Mouse (Mus musculus) neural tube, embryonic 14.5 days (tissue): ENCODE measurements around the gene Scel. TPM values are rescaled to one million over a fixed set of nuclear protein-coding genes. Genes with fewer than 3 reads are reported as not detected.
A peak's percentile ranks its signal among the peaks of the same experiment; 100 is the strongest.
"Not testable (repeated sequence)": the region's sequence is repeated elsewhere in the genome, so short reads cannot be mapped to it uniquely, and the experiment has no call there.

Experiments
- ATAC-seq: fragments of 200-750 bp; cut with Nextera tagmentation; 2 replicates; pipeline ENCODE4 v1.8.0; 2017; ENCODE audit warnings: low read depth, mild to moderate bottlenecking, moderate TSS enrichment, moderate library complexity
- H3K27ac ChIP-seq: fragments of 300-500 bp; sonication (generic); 2 replicates; pipeline ENCODE4 v1.5.1; 2014; ENCODE audit warnings: low read depth, mild to moderate bottlenecking, control low read depth, low read length, moderate library complexity, mixed read lengths
- H3K27me3 ChIP-seq: fragments of 300-500 bp; sonication (generic); 2 replicates; pipeline ENCODE4 v1.6.1; 2014; ENCODE audit warnings: low read length; ENCODE audit not compliant: control insufficient read depth, insufficient read depth
- H3K36me3 ChIP-seq: fragments of 300-500 bp; sonication (generic); 2 replicates; pipeline ENCODE4 v1.6.1; 2014; ENCODE audit warnings: low read length, mixed read lengths; ENCODE audit not compliant: control insufficient read depth, insufficient read depth
- H3K4me1 ChIP-seq: fragments of 300-500 bp; sonication (generic); 2 replicates; pipeline ENCODE4 v1.6.1; 2014; ENCODE audit warnings: low read length; ENCODE audit not compliant: control insufficient read depth, insufficient read depth
- H3K4me2 ChIP-seq: fragments of 300-500 bp; sonication (generic); 2 replicates; pipeline ENCODE4 v1.6.1; 2014; ENCODE audit warnings: mild to moderate bottlenecking, low read depth, low read length, control low read depth
- H3K4me3 ChIP-seq: fragments of 300-500 bp; sonication (generic); 2 replicates; pipeline ENCODE4 v1.5.1; 2014; ENCODE audit warnings: low read depth, low read length, control low read depth, mixed read lengths
- H3K9ac ChIP-seq: fragments of 300-500 bp; sonication (generic); replicated peaks from 2 replicates; pipeline ENCODE4 v1.6.1; 2014; ENCODE audit warnings: low read depth, mild to moderate bottlenecking, control low read depth, low read length, mixed read lengths
- H3K9me3 ChIP-seq: fragments of 300-500 bp; sonication (generic); 2 replicates; pipeline ENCODE4 v1.6.1; 2016; ENCODE audit warnings: low read length; ENCODE audit not compliant: control insufficient read depth
- WGBS: fragments of 180-500 bp; shearing (Covaris S2); extraction: QIAGEN DNeasy Blood & Tissue Kit; methylation state at CpG from one replicate; pipeline ENCODE4 v1.1.7; 2014; 5-methylcytosine and 5-hydroxymethylcytosine counted together
- polyA plus RNA-seq: library from polyadenylated mRNA; unstranded; fragments of >200 nt; fragmentation: Nextera tagmentation; extraction: Ambion mirVana; gene quantifications from 2 replicates; pipeline ENCODE4 v1.2.1, GENCODE M21; 2014

Gene Scel
- polyA plus RNA-seq = 0.13 and 0.32 TPM in 2 replicates

DNA sequence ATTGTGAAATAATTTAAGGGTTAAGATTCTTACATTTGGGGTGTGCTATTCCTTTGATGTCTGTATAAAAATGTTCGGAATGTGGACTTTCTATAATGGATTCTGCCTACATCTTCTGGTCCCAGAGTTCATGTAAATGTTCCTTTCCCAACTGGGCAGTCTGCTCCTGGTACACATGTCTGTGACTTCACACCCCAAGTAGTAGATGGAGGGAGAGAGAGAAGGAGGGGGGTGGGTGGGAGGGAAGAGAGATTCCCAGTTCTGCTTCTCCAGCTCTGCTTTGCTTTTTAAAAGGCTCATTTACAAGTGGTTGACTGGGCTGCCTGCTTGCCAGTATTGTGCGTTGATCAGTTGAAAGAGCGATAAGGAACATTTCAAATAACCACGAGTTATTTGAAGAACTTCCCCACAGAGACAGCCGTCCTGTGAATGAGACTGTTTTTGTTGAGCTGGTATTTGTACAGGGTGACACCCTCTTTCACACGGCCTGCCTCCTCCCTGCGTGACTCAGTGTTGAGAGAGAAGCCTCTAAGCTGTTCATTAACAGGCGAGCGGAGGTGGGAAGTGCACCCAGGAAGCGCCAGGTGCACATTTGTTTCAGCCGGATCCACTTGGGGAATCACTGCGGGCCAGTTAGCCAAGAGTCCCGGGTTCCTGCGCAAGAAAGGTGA is at the start of gene Scel:
Scel (plus strand) TSS at position 541 of the 671 bp plus-strand sequence.
- Histone ChIP-seq H3K9ac (no peak within 1 kb of the TSS), H3K4me3 (no peak within 1 kb of the TSS), H3K36me3 (no peaks in the 10 kb centered on the region), H3K9me3 (no peaks in the 10 kb centered on the region), H3K27me3 (no peaks in the 10 kb centered on the region), H3K4me2 (peak within 1 kb of the TSS; percentile 24), H3K27ac (no peak within 1 kb of the TSS), H3K4me1 (0 out of 2 replicates have a peak, but pooled peaks cover 4% of the 10 kb centered on the region)
- no peak for ATAC-seq
- 29% methylated on average over 14 of the region's 14 CpGs for WGBS

DNA sequence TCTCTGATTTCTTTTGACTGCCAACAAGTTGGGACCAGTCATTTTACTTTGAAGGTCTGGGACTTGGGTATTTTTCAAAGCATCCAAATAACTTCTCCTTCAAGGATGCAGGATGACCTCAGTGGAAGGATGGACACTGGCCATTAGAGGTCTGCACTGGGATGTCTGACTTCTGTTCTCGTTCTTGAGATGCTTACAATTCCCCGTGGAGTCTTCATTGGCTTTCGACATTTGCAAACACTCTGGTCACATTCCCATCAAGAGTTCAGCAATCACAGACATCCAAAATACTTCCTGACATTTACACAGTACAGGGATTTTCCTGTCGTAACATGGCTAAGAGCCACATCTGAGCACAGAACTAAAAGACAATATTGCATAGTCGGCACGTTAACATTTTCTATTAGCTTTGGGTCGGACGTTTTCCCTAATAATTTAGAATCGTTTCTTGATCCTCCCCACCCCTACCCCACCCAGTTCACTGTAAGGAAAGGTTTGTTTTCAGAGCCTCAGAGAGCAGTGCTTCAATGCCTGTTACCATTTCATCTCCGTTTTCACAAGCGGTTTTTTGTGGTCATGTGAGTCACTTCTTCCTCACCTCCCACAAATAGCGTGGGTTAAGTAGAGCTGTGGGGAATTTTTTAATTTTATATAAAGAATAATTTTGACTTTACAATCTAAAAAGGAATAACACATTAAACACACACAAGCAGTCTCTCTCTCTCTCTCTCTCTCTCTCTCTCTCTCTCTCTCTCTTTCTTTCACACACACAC is 44.3 kb upstream of the Scel start:
- no peaks in the 10 kb centered on the region for H3K27me3 ChIP-seq
- no peak overlapping the region for H3K27ac ChIP-seq
- H3K9me3 ChIP-seq = no peaks in the 10 kb centered on the region
- no peaks in the 10 kb centered on the region for H3K4me1 ChIP-seq
- WGBS = 88% methylated on average over 12 of the region's 12 CpGs
- H3K36me3 ChIP-seq = no peaks in the 10 kb centered on the region
- no peak overlapping the region for H3K4me3 ChIP-seq
- no peak overlapping the region for H3K9ac ChIP-seq
- no peak for ATAC-seq
- no peak overlapping the region for H3K4me2 ChIP-seq

DNA sequence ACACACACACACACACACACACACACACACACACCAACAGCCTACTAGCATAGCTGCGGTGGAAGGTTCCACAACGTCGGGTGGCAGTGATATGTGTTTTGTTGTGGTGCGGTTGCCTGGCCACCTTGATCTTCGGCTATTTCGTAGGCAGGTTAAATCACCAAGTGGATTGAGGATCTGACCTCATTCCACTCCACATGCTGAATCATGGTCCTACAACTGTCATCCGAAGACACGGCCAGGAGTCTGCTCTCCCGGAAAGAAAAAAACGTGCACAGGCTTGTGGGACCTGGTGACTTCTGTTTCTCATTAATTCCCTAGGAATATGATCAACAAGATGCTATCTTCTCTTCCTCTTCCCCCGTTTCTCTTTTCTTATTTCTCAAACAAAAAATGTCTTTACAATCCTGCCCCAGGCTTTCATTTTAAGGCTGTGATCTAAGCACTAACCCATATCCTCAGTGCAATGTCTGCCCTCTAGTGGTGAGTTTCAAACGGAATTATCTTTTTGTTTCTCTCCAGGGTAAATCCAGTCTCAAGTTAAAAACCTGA is 43.6 kb upstream of the Scel start:
- whole genome bisulfite sequencing = 59% methylated on average over 12 of the region's 12 CpGs

DNA sequence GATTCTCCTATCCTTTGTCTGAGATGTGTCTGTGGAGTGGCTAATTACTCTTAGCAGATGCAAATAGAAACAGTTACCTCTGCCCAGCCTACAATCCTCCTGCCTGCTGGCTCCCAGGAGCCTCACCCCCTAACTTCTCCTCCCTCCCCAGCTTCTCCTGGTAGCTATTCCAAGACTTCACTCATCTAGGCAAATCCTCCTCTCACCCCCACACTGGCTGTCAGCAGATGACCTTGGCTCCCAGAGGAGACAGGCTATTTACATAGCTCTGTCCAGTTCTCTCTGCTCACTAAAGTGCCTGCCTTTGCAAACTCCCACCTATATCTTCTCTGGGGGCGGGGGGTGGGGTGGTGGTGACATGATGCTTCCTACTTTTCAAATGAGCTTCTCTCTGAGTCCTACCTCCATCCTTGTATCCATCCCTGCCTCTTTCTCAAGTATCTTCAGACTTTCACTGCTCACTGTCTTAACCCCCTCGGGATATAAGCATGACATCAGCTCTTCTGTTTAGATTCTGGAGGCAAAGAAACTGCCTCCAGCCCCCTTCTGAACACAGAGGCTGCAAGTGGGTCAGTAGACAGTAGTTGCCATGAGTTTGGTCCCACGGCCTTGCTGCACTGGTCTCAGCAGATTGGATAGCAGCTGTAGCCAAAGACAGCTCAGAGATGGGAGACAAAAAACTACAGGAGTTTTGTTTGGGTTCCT is 41.9 kb upstream of the Scel start:
- Histone ChIP-seq H3K4me2 (no peak overlapping the region), H3K27ac (no peak overlapping the region), H3K9ac (no peak overlapping the region), H3K9me3 (no peaks in the 10 kb centered on the region), H3K36me3 (no peaks in the 10 kb centered on the region), H3K27me3 (no peaks in the 10 kb centered on the region), H3K4me3 (no peak overlapping the region), H3K4me1 (no peaks in the 10 kb centered on the region)
- WGBS = 48% methylated on average over 3 of the region's 3 CpGs
- ATAC-seq = no peak

More for the DNA sequence above, 43.6 kb upstream of the Scel start:
- Histone ChIP-seq H3K4me2 (no peak overlapping the region; the same call in 1 of the 2 replicates), H3K27me3 (no peaks in the 10 kb centered on the region), H3K36me3 (no peaks in the 10 kb centered on the region), H3K4me1 (no peaks in the 10 kb centered on the region), H3K27ac (no peak overlapping the region), H3K9ac (no peak overlapping the region), H3K4me3 (no peak overlapping the region), H3K9me3 (no peaks in the 10 kb centered on the region)
- ATAC-seq = peak; percentile 83

DNA sequence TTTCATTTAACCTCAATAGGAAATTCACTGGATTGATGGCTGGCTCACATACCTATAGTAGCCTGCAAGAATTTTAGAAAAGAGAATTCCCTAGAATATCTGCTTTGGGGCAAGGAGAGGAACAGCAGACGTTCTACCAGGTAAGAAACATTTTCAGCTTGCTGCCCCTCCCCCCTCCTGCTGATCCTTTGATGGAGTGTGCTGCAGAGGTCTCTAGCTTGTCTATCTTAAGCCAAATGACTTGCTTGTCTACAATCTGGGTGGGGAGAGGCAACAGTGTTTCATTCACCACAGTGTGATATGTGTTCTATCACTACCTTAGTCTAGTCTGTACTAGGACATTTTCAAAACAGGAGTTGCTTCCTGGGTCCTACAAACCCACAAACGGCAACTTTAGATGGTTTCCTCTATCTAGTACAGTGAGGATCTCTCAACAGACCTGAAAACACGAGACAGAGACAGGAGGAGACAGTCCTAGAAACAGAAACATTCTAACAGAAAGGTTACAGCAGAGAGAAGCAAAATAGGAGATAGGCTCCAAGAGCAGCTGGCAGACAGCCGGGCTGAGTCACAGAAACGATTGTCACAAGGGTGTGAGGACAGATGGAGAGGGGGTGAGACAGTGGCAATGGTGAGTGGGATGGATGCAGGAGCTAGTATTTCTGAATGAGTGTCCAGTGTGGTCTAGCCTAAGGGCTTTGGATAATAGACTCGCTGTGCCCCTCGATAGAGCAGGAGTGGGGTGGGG is 41.2 kb upstream of the Scel start:
- peak; percentile 54; the same call in 1 of the 2 replicates for ATAC-seq
- Histone ChIP-seq H3K27me3 (no peaks in the 10 kb centered on the region), H3K9me3 (no peaks in the 10 kb centered on the region), H3K27ac (no peak overlapping the region), H3K36me3 (no peaks in the 10 kb centered on the region), H3K4me1 (no peaks in the 10 kb centered on the region), H3K4me3 (no peak overlapping the region), H3K9ac (no peak overlapping the region), H3K4me2 (no peak overlapping the region)
- 37% methylated on average over 7 of the region's 7 CpGs for WGBS

DNA sequence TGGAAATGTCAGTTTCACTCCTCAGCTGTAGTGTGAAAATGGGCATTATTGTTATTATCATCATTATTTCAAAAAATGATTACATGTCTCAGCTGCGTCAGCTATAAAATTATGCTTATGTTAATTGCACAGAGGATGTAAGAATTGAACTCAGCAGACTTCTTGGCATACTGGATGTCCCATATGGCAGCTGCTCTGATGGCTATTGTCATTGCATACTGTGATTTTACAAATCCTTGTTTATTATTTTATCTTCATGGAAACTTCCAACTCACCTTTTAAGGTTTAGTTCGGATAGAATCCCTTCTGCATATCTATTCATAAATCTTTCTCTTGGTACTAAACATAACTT is 40.6 kb upstream of the Scel start:
- H3K9me3 ChIP-seq = no peaks in the 10 kb centered on the region
- H3K36me3 ChIP-seq = no peaks in the 10 kb centered on the region
- WGBS = 59% methylated on average over 2 of the region's 2 CpGs
- H3K27ac ChIP-seq = no peak overlapping the region
- H3K4me2 ChIP-seq = no peak overlapping the region
- no peak overlapping the region for H3K9ac ChIP-seq
- no peak for ATAC-seq
- no peak overlapping the region for H3K4me3 ChIP-seq
- H3K4me1 ChIP-seq = no peaks in the 10 kb centered on the region
- no peaks in the 10 kb centered on the region for H3K27me3 ChIP-seq

DNA sequence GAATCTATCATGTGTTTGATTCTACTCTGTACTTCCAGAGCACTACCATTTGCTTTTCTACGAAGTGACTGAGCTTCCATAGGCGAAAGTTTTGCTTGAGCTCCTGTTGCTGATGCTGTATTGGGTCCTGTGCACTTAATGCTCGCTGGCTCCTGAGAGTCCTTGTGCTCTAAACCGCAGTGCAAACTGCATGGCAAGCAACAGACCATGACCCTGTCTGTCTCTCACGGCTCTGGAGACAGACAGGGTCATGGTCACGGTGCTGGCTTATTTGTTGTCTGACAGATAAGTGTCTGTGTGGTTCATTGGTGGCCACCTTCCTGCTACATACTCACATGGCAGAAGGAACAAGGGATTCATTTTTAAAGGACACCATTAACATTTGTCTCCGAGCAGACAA is 37.8 kb upstream of the Scel start:
- no peaks in the 10 kb centered on the region for H3K27me3 ChIP-seq
- no peaks in the 10 kb centered on the region for H3K4me1 ChIP-seq
- no peak overlapping the region for H3K4me2 ChIP-seq
- no peak overlapping the region for H3K27ac ChIP-seq
- no peak for ATAC-seq
- H3K9ac ChIP-seq = no peak overlapping the region
- no peaks in the 10 kb centered on the region for H3K36me3 ChIP-seq
- H3K4me3 ChIP-seq = no peak overlapping the region
- 79% methylated on average over 7 of the region's 7 CpGs for WGBS
- no peaks in the 10 kb centered on the region for H3K9me3 ChIP-seq

DNA sequence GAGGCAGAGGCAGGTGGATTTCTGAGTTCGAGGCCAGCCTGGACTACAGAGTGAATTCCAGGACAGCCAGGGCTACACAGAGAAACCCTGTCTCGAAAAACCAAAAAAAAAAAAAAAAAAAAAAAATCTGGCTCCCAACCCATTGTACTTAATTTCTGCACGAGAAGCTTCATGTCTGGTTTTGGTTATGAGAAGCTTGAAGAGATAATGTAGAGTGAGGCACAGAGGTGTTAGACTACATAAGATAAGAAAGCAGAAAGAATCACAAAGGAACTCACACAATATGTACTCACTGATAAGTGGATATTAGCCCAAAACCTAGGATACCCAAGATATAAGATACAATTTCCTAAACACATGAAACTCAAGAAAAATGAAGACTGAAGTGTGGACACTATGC is 36.9 kb upstream of the Scel start:
- whole genome bisulfite sequencing = 87% methylated on average over 3 of the region's 3 CpGs
- not testable (repeated sequence) for H3K27ac ChIP-seq, H3K9me3 ChIP-seq, H3K27me3 ChIP-seq, ATAC-seq, H3K4me2 ChIP-seq, H3K4me3 ChIP-seq, H3K9ac ChIP-seq, H3K36me3 ChIP-seq, H3K4me1 ChIP-seq
